Mouse (Mus musculus) bone marrow macrophage, adult 2 months (primary cell): Measurements from ENCODE around the gene Patl1.

ENCODE experiments used
- CTCF ChIP-seq: IDR thresholded peaks from 2 replicates; pipeline ENCODE4 v1.5.1; 2012; ENCODE audit warnings: low read depth, mild to moderate bottlenecking, low read length, moderate library complexity
- POLR2A ChIP-seq: IDR thresholded peaks from 2 replicates; pipeline ENCODE4 v1.6.1; 2012; ENCODE audit warnings: mild to moderate bottlenecking, low read depth, low read length, borderline replicate concordance

DNA sequence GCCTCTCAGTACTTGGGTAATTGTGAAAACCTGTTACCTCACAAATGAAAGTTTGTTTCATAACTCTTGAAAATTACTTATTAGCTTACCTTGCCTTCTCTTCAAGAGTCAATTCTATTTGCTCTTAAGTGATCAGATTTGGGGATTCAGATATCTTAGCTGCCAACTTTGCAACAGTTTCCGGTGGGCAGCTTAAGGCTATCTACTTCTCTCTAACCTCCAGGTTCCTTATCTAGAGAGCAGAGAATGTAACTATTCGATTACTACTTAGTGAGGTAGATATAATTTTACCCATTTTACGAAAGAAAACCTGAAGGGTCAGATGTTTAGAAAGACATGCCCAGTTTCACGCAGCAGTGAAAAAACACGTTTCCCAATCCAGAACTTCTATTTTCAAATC, 1.2 kb upstream of the Patl1 start:
- no peak for TF ChIP-seq CTCF
- TF ChIP-seq POLR2A: no peak
